Mouse (Mus musculus): ENCODE measurements around the gene Pde3a.

- no peak for TF ChIP-seq POLR2A (IDR thresholded peaks at IDR 0.05; ENCODE audit: insufficient read depth, low read length)
- TF ChIP-seq CTCF (IDR thresholded peaks at IDR 0.05; ENCODE audit: low read depth, low read length) = no peak
Measured at GRCm38 (mm10) chr6:141474223-141474622, 225.2 kb downstream of the Pde3a start.

Data from ES-Bruce4 (cell line).